Mouse (Mus musculus) heart, postnatal 36 days (tissue): ENCODE measurements around the gene Rtn4. TPM values are rescaled to one million over a fixed set of nuclear protein-coding genes. Genes with fewer than 3 reads are reported as not detected.

Experiments used
- total RNA-seq, 2 experiments: library from RNA; stranded (reverse); gene quantifications; 2 replicates each; pipeline ENCODE4 v1.2.3; 2021

Rtn4 gene
- total RNA-seq, 2 experiments from 2014 or later, result 91.7 to 95.2 TPM

Other genes starting within 250 kb of the Rtn4 start
- 10 to 100 TPM; 19.0 to 20.9 TPM for gene Prorsd1, start 177.9 kb upstream of the Rtn4 start, total RNA-seq
- gene Mtif2, start 166.5 kb upstream of the Rtn4 start, total RNA-seq, result 10 to 100 TPM; 53.1 to 64.2 TPM
- not detected for gene Clhc1, start 145.0 kb upstream of the Rtn4 start, total RNA-seq
- gene Rps27a, start 144.8 kb upstream of the Rtn4 start, total RNA-seq, result 100 to 1,000 TPM; 456 to 501 TPM
- 1 to 10 TPM; 1.8 to 2.1 TPM for gene 4931440F15Rik, start 132.7 kb downstream of the Rtn4 start, total RNA-seq